Mouse (Mus musculus): ENCODE measurements at regions not wholly inside any gene's neighbourhood (a gene's known extent, or its start where the extent isn't known, plus 50 kb on each side); places are given as distances from the start of the nearest gene placed in this dataset.

DNA sequence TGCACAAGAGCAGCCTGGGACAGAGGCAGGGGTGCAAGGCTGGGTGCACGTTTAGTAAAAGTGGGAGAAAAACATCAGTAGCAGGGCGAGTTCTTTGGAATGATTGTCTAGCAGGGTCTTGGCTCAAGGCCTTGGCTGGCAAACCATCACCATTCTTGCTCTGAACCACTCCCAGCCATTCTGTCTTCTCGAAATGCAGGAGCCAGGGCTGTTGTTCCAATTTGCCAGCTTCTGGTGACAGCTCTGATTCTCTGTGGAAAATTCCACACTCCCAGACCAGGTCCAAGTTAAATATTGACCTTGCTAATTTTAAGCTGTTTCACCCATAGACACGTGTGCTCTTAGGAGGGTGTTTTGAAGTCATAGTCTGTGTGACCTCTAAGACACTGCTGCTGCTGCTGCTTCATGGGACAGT lies 441.2 kb downstream of the Fgf9 start:
- no peak for DNase-seq (ENCODE audit: extremely low spot score in 1 of 2, low spot score in 1 of 2)

DNA sequence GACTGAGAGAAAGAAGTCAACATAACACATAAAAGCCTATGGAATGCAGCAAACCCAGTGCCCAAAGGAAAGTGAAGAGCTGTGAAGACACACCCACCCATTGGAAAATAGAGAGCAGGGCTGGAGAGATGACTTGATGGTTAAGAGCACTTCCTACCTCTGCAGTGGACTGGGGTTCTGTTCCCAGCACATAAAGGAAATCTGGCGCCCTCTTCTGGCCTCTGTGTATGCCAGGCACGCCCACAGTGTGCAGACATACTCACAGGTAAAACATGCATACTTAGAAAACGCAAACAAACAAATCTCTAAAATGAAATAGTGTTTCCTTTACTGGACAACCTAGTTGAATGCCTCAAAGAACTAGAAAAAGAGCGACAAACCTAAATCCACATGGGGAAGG lies 440.4 kb downstream of the Fgf9 start:
- no peak for DNase-seq (ENCODE audit: extremely low spot score in 1 of 2, low spot score in 1 of 2)

DNA sequence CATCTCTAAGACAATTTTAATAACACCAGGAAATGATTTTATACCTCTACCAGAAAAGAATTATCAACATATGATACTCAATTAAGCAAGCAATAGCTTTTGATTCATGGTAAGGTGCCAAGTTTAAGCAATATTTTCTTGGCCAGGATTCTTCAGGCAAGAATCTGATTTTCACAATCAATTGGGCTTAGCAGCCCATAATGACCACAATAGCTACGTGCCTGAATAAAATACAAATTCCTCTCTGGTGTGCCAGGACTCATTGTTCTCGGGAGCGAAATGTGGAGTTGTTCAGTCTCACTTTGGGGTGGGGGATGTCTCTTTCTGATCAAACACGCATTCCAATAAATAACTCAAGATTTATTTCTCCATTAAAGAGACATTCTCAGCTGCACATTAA lies 438.8 kb downstream of the Fgf9 start:
- no peak for DNase-seq (ENCODE audit: extremely low spot score in 1 of 2, low spot score in 1 of 2)

DNA sequence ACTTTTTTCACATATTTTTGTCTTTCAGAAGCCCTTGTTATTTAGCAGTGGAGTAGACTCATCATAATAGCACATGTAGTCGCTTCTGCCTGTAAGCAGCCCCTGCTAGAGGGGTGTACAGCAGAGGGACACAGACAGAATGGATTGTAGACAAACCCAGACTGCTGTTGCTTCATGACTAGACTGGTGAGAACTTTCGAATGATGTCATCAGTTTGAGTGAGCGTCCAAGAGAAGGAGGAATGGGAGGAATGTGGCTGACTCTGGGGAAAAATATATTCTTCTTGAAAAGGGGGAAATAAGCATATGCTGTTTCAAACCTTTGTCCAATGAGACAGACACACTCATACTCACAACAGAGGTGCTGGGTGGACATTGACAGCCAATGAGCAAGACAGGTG lies 436.1 kb downstream of the Fgf9 start:
- no peak for DNase-seq (ENCODE audit: extremely low spot score in 1 of 2, low spot score in 1 of 2)

DNA sequence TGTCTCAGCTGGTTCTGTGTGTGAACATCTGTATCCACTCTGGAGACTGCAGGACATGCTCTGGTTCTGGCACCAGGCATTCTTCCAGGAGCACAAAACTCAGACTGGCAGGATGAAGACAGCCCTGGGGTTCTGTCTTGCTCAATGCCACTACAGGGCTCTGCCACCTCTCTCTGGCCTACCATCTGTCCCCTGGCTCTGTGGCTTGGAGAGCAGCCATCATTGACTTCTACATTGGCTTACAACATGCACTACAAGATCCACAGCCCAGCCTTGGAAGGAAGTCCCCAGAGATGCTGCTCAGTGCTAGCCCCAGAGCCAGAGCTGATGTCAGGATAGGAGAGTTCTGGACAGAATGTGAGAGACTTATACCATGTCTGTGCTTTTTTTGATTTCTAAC lies 435.5 kb downstream of the Fgf9 start:
- DNase-seq (ENCODE audit: extremely low spot score in 1 of 2, low spot score in 1 of 2), result no peak

DNA sequence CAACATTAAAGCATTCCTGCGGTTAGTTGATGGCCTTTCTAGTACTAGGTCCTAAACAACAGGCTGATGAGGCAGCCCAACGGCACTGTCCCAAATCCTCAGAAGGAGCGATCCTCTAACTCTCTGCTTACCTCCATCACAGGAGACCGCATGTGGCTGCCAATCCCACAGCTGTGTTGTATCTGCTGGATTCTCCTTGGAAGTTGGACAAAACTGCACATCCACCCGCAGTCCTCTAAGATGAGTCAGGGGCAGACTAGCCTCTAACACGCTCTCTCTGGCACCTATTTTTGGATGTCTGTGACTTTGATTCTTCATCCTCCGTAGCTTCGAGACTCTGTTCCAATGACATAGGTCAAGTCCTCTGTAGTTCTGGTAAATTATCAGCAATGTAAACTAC lies 432.5 kb downstream of the Fgf9 start:
- DNase-seq (ENCODE audit: extremely low spot score in 1 of 2, low spot score in 1 of 2), result no peak

DNA sequence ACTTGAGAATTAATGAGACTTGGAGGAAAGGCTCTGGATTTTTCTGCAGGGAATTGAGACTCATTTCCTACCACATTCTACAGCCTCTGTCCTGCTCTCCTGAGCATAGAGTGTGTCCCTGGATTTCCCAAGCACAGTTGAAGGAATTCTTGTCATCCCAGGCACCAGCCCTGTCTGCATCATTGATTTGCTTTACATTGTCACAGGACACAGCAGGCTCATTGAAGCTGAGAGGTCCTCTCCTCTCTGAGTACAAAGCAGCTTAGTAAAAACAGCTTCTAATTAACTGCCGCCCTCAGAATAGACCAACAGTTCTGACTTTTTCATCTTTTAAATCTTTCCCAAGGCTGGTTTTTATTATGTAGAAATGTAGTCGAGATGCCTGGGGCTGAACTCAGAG lies 429.7 kb downstream of the Fgf9 start:
- DNase-seq (ENCODE audit: extremely low spot score in 1 of 2, low spot score in 1 of 2), result no peak

DNA sequence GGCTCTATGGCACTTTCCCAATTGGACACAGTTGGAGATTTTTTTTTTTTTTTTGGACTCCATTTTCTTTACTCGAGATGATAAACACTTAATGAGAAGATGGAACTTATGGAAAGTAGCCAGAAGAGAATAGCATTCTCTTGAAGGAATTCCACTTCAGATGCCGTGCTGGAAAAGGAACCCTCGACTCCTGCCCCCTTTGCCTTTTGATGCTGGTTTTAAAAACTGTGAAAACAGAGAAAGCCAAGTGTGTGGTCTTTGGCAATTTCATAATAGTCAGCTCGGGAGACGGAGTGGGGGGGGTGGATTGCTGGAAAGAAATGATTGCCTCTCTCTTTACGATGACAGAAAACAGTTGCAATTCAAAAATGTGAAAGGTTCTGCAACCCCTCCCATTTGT lies 429.2 kb downstream of the Fgf9 start:
- DNase-seq (ENCODE audit: extremely low spot score in 1 of 2, low spot score in 1 of 2), result no peak

DNA sequence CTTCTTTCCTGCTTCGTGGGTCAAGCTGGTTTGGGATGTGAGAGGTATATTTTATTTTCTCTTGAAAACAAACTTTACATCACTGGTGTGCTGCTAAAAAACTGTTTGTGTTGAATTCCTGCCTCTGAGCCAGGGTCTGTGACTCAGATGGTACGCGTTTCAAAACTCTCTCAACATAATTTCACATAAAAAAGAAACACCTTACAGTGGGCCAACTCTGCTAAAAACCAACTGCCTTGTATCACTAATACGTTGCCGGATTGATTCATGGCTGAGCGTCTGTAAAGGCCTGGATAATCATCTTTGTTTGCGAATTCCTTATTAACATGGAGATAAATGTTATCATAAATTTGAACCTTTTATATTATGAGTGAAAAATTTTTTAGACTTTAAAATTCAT lies 428.7 kb downstream of the Fgf9 start:
- no peak for DNase-seq (ENCODE audit: extremely low spot score in 1 of 2, low spot score in 1 of 2)

DNA sequence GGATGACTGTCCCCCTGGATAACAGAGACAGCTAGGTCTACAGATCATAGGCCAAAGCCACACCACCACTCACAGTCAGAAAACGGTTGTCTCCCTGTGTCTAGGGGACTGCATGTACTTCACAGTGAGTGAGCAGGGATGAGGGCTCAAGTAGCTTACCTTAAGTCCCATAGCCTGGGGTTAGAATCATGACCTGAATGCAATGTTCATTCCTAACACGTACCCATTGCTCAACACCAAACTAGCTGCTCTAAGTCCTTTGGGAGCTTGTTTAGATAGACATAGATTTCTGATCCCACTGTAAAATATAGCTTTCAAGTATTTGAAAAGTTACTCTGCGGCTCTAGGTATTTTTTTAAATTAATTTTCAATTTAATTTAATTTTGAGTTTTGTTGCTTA lies 426.6 kb downstream of the Fgf9 start:
- no peak for DNase-seq (ENCODE audit: extremely low spot score in 1 of 2, low spot score in 1 of 2)

DNA sequence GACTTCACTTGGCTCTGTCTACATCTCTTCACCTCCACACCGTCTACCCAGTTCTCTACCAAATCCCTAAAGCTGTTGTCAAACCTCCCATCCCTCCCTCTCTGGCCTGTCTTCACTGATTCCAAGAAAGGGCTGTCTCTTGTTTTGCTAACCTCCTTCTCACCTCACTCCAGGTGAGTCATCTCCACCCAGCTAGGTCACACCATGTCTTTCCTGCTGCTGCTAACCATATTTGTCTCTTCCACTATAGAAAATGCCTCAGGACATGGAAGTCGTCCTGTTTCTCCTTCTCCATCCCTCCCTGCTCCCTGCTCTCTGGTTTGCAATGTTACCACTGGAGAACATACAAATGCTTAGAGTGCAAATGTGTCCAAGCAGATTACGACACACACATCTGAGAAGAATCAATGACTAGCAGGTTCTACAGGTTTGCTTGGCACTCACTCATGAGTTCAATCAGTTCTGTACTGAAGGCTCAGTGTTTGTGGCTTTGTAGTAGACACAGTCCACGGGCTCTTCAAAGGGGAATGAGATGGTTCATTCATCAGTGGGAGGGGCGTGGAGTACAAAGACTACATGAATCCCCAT lies 424.1 kb downstream of the Fgf9 start:
- no peak for DNase-seq (ENCODE audit: extremely low spot score in 1 of 2, low spot score in 1 of 2)

DNA sequence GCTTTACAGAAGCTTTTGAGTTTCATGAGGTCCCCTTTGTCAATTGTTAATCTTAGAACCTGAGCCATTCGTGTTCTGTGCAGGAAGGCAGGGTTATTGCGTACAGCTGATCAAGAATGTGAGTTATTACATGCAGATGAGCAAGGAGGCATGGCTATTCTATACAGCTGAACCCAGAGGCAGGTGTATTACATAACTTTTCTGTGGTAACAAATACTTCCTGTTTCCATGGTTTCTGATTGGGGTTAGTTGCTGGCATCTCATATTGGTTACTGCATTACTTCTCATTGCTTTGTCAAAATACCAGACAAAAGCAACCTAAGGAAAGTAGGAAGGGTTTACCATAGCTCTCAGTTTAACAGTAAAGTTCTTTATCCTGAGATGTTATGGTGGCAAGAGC lies 421.8 kb downstream of the Fgf9 start:
- DNase-seq (ENCODE audit: extremely low spot score in 1 of 2, low spot score in 1 of 2), result no peak

DNA sequence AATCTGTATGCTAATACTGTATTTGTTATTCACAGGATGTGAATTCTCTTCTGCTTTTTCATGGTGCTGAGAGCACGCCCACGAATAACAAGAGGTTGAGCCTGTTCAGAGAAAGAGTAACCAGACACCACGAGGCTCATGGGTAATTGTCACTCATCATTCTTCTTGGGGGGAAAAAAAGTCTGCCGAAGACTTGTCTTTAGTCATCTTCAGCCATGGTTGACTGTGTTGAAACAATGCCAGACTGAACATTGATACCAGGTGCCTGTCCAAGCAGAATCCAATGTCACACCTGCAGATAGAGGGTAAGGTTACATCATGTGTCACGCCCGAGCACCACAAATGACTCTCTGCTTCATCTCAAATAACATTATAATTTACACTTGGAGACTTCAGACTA lies 418.5 kb downstream of the Fgf9 start:
- DNase-seq (ENCODE audit: extremely low spot score in 1 of 2, low spot score in 1 of 2), result no peak

DNA sequence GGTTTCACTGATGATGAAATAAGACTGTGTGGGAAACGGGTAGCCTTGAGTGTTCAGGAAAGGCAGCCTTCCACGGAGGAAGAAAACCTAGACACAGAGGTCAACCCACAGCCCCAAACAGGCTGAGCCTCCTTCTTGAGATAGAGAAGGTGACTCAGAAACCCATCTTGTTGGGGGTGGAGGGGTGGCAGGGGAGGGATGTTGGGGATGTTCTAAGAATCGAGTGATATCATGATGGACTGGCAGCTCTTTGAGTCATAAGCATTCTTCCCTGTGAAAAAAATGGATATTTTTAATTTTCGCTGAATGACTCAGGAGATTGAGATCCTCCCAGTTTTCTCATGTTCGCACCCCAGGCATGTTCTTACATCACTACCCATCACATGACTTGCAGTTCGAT lies 417.5 kb downstream of the Fgf9 start:
- DNase-seq (ENCODE audit: extremely low spot score in 1 of 2, low spot score in 1 of 2), result peak in 1 of 2 experiments; percentile 6

DNA sequence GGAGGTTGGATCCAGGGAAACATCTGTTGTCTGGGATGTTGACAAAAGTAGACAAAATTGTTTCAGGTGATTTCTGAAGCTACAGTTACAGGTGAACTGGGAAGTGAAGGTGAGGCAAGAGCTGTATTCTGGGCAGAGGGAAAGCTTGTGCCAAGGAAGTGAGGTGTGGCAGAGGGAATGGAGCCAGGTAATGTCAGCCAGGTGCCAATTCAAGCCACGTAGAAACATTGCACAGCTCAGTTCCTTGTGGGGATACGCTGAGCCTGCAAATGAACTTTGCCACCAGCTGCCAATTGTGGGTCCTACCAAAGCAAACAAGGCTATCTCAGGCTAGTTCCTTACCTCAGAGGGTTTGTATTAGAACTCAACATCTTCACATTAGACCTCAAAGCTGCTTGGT lies 410.1 kb downstream of the Fgf9 start:
- DNase-seq (ENCODE audit: extremely low spot score in 1 of 2, low spot score in 1 of 2), result no peak

DNA sequence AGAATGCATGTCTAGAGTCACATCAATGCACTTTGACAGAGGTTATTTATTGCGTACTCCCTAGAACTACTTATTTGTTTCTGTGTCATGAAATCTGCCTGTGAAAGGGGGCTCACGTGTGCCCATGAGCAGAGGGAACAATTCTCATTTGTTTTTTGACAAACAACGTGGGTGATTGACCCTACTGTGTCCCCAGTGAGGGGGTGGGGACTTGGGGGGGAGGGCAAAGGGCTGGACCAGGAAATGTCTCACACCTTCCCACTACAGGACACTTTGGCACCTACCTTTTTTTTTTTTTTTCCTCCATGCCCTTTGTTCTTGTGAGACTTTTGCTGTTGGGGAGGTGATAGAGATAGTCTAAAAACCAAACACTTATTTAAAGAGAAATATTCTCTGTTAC lies 400.3 kb downstream of the Fgf9 start:
- DNase-seq (ENCODE audit: extremely low spot score in 1 of 2, low spot score in 1 of 2), result no peak

DNA sequence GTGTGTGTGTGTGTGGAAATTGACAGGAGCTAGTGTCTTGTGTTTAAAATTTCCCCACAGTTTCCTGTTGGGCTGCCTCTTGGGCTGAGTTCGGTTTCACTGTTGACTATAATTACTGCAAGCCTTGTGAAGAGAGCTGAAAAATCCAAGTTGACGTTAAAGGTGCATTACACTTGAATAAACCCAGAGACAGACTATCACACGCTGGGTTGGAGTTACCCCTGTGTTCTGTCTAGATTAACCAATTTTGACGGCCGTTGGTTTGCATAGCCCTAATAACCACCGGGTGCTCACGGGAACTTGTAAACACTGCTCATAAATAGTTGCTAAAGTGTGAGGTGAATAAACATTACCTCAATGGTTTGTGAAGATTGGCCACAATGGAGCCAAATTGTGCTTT lies 398.1 kb downstream of the Fgf9 start:
- no peak for DNase-seq (ENCODE audit: extremely low spot score in 1 of 2, low spot score in 1 of 2)

DNA sequence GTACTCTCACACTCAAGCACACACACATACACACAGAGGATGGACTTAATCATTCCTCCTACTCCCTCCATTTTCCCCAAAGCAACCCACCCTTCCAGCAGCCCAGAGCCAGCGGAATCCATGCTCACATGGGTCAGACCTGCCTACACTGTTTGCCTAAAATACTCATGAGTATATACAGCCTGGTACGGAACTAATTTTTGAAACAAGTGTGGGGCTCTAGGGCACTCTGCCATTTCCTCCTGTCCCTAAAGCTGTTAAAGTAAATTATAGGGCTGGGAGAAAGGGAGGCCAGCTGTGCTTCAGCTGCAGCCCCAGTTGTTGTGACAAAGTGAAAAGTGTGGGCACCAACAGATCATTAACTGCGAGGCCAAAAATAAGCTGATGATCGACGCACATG lies 397.5 kb downstream of the Fgf9 start:
- peak in 1 of 2 experiments; percentile 15 for DNase-seq (ENCODE audit: extremely low spot score in 1 of 2, low spot score in 1 of 2)

DNA sequence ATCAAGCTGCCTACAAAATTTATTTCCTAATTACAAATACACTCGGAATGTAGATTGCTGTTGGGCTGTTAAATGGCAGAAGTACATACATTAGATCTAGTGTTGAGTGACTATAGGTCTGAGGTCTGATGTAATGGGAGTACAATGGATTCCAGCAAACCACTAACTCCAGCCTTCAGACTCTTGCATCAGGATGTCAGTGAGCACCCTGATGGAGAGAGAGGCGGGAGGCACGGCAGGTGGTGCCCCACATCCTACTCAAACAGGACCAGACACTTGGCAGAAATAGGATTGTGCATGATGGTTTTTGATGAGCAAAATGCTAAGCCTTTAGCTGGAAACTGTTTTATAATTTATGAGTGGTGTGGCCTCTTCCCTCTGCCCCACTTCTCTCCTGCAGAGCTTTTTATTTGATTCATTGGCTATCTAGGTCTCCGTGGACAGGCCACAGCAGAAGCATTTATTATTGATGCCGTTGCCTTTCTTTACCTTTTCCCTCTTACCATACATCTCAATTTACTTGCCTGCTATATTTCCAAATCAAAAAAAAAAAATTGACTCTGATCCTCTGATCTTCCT lies 376.5 kb downstream of the Fgf9 start:
- no peak for DNase-seq (ENCODE audit: extremely low spot score in 1 of 2, low spot score in 1 of 2)

DNA sequence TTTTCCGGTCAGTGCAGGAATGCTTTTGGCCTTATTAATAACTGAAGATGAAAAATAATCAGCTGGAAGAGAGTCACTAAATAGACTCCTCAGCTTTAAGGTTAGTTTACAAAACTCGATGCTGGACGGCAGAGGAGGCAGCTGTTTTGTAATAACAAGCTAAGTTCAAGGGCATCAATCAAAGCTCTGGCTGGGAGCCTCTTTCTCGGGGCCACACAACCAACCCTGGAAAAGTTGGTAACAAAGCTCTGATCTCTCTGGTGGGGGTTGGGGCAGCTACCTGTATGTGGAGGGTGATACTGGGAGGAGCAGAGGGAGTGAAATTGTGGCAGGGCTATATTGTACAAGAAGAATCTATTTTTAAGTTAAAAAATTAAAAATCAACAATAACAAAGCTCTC lies 374.1 kb downstream of the Fgf9 start:
- no peak for DNase-seq (ENCODE audit: extremely low spot score in 1 of 2, low spot score in 1 of 2)

DNA sequence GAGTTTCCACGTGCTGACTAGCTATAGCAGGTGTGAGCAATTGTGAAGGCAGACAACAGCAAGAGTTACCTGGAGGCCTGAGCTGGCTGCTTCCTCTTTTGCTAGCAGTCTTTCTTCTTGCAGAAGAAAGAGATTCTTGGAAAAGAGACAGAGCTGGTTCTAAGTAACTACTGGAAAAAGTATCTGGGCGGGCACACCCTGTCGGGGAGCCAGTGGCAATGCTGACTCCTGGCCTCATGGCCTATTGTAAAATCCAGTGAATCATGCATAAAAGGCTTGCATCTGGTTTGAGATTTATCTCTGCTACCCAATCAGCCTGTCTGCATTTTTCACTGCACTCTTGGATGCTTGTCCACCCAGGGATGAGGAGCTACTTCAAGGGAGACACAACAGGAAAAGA lies 372.2 kb downstream of the Fgf9 start:
- DNase-seq (ENCODE audit: extremely low spot score in 1 of 2, low spot score in 1 of 2), result no peak

DNA sequence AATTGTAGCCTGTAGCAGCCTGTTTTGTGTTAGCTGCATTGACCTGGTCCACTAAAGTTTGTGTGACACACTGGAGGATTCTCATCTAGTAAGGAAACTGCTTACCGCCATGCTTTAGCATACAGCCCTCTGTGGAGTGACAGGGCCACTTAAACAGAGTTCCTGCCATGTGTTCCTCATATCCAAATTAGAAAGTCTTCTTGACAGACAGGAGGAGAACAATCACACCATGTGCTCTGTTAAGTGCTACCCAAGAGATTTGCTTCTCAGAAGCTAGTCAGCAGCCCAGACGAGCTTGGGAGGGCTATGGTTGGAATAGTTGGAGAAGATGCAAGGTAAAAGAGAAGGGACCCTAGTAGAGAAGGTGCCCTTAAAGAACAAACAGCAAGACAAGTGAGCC lies 369.6 kb downstream of the Fgf9 start:
- no peak for DNase-seq (ENCODE audit: extremely low spot score in 1 of 2, low spot score in 1 of 2)

DNA sequence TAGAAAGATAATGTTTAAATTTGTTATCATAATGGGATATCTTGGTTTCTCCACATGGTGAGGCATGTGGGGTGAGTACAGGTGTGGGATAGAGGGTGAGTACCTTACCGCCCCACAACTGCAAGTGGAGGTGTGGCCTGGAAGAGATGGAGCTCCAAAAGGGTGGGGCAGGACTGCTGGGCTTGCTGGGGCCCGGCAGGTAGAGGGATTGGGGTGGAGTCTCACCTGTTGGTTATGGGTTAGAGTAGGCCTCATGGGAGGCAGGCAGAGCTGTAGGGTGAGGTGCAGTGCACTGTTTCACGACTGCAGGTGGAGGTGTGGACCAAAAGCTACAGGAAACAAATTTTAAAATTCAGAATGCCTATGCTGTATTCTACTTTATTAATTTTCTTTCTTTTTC lies 365.7 kb downstream of the Fgf9 start:
- no peak for DNase-seq (ENCODE audit: extremely low spot score in 1 of 2, low spot score in 1 of 2)
